Mouse (Mus musculus) kidney, adult 8-10 months (tissue): Measurements from ENCODE around the gene 1700013G24Rik.
A peak's percentile ranks its signal among the peaks of the same experiment; 100 is the strongest.

Source experiments
- DNase-seq, 2 experiments: peaks; one replicate each; pipeline ENCODE4 v3.0.0; 2022

The 1700013G24Rik gene

DNA sequence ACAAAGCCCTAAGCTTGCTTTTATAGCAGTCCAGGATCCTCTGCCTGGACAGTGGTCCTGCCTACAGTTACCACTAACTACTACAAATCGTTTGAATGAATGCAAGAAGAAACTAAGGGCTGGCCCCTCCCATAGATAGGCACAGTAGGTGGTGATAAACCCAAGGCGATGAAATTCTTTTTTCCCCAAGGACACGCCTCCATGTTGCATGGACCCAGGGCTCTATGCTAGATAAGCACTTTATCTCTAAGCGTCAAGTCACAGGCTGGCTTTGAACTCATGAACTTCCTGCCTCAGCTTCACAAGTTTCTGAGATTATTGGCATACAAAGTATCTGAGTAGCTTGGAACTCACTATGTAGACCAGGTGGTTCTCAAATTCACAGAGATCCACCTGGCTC lies 4.2 kb downstream of the 1700013G24Rik start:
- no peak for DNase-seq

DNA sequence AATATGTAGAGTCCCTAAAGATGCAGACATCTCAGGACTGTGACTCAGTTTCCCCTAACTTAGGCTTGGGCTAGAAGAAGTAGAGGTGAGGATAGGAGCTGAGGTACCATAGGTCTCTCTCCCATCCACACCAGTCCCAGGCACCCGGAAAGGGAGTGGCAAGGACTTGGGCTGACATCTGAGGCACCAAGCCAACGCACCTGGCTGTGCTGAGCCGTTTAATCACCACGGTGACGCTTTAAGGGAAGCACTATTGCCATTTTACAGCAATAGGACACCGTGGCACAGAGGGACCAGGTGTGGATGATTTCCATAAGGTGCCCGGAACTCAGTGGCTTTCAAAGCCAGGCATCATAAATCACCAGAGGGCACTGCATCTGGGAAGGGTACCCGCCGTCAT lies 5.2 kb downstream of the 1700013G24Rik start:
- DNase-seq = no peak

DNA sequence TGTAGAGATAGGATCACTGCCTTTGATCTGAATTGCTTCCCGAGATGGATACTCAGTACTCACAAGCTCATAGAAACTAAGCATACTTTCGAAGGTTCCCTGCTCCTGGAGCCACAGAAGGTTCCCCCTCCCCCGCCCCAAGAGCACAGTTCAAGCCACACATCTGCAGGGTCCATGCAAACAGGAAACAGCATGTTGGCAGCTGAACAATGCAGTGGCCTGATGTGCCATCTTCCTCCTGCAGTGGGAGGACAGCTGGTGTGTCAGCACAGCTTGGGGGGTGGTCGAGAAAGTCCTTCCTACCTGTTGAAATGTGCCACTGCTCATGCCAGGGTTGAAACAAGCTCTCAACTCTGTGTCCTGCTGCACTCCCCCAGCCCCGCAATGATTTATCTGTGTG lies 5.8 kb downstream of the 1700013G24Rik start:
- no peak for DNase-seq

DNA sequence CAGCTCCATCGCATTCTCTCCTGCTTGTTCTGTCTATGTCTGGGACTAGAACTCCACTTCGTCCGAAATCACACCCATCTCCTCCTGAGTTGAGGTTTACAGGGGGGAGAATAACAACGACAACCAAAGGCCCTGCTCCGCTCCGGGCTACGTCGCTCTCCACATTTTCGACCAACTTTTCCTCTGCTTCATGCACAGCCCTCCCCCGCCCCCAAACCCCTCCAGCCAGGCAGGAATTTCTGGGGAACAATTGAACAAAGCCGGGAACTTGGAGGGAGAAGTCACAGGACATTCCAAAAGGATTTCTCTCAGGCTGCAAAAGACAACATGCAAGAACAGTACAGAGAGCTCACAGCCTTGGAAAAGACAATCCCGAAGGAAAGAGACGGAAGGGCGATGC lies 7.6 kb downstream of the 1700013G24Rik start:
- no peak for DNase-seq

DNA sequence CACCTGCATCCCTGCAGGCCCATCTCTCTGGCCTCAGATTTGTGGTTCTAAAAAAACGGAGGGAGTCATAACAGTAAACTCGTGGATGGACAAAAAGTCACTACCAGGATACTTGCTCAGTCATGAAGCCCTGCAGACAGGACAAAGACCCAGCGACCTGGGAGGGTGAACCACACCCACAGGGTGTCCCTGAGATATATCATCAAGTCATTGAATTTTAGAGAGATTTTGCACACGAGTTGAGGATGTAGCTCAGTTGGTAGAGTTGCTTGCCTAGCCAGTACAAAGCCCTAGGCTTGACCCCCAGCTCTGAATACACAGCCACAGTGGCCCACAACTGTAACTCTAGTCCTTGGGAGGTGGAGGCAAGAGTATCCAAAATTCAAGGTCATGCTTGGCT lies 8.1 kb downstream of the 1700013G24Rik start:
- no peak for DNase-seq

DNA sequence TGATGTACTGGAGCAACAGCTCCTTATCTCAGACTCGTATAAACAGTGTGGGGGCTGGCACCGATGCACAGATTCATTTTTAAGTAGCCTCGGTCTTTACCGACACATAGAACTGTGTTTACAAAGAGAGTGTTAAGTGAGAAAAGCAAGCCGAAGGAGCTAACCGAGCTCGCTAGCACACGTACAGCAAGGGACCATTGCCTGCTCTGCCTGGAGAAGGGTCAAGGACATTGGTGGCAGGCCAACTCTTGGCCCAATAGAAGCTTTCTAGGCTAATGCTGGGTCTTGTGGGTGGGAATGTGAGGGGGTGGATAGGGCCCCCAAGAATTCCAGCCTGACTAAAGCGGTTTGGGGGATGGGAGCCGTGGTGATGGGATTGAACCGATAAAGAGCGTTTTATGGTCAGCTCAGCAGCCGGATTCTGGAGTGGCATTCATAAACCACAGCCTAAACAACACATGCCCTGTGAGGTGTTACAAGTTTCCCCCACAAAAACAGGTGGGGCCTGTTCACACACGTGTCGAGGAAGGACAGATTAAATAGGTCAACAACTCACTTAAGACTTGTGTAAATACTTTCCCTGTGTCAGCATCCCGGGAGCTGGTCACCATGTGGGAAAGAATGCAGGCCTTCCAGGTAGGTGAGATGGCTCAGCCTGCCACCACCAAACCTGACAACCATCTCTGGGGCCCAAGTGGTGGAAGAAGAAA lies 9.1 kb downstream of the 1700013G24Rik start:
- DNase-seq = no peak

DNA sequence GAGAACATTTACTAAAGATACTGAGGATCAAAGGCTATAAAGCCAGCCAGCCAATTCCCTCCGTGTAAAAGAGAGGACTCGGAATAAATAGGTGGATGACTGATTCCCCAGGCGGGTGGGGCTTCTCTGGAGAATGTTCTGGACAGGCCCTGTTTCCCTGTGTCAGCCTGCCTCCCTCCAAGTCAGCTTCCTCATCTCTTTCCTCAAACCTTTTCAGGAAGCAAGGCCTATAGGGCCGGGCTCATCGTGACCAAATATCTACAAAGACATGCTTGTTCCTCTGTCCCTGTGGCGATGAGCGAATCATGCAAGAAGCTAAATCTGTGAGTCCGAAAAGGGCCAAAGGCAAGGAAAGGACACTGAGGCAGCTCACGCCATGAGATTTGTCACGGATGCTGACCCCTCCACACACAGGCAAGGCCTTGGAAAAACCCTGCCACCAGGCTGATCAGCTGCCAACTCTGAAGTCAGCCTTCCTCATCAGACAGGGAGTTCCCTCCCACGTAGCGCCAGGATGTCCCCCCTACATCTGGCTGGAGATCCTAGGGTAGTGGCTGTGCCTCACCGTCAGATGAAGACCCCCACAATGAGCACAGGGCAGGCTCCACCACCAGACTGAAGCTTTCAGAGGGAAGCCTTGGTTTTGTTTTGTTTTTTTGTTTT lies 12.2 kb downstream of the 1700013G24Rik start:
- DNase-seq = peak in 1 of 2 experiments; percentile 47

DNA sequence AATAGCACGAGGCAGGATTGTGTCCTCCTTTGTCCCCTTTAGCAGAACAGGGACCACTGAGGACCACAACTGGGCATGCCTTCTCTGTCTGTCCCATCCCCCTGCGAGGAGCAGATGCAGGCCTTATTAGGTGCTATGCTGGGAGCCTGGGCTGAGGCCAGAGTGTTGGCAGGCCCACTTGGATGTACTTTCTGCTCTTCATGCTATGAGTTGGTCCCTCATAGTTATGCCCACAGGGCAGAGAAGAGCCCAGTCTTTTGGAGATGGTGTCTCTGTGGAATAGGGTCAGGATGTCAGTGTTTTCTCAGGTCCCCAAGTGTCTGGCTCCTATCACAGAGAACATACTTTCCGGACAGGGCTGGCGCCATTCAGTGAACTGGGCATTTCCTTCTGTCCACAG lies 13.9 kb downstream of the 1700013G24Rik start:
- DNase-seq = no peak

DNA sequence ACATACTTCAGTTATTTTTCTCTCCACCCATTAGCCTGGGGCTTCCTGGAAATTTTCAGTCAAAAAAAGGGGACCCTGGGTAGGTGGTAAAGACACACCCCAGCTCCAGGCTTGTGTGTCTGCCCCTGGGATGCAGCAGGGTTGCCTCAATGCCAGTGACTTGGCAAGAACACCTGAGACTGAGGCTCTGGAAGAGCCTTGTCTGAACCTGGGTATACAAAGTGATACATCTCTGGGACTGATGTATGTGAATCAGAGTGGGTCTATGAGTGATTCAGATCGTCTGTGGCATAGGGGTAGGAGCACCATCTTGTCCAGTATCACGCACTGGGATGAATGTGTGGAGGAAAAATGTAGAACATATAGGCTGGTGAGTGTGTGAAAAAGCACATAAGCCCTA lies 14.4 kb downstream of the 1700013G24Rik start:
- DNase-seq = no peak

DNA sequence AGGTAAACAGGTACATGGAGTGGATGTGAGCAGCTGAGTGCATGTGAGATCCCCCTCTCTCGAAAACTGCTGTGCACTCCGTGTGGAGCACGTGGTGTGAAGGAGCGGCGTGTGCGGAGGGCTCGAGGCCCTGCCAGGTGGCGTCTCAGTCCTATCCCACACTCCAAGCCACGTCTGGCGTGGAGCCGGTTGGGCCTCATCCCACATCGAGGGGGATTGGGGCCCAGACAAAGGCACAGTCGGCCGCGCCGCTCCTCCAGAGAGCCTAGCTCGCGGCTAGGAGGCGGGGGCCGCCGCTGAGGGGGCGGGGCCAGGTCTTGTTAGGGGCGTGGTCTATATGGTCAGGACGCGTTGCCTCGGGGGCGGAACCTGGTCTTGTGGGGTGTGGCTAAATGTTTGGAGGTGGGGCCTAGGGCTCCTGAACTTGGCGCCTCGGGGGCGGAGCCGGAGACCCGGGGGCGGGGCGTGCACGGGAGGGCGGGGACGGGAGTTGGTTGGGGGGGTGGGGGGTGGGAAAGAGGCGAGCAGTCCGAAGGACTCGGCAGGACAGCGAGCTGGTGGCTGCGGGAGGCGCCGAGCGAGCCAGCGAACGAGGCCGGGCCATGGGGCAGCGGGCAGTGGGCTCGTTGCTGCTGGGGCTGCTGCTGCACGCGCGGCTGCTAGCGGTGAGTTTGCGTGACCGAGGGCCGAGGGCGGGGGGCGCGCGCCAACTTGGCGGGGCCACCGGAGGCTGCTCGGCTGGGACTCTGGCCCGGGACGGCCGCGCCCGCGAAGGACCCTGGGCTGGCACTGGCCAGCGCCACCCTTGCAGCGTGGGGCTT lies 15.4 kb downstream of the 1700013G24Rik start, which contains the start of gene Hspg2:
Gene Hspg2, plus strand, starts transcription at position 510 of the 821 bp plus-strand sequence.
- peak; percentile 90 to 95 for DNase-seq

DNA sequence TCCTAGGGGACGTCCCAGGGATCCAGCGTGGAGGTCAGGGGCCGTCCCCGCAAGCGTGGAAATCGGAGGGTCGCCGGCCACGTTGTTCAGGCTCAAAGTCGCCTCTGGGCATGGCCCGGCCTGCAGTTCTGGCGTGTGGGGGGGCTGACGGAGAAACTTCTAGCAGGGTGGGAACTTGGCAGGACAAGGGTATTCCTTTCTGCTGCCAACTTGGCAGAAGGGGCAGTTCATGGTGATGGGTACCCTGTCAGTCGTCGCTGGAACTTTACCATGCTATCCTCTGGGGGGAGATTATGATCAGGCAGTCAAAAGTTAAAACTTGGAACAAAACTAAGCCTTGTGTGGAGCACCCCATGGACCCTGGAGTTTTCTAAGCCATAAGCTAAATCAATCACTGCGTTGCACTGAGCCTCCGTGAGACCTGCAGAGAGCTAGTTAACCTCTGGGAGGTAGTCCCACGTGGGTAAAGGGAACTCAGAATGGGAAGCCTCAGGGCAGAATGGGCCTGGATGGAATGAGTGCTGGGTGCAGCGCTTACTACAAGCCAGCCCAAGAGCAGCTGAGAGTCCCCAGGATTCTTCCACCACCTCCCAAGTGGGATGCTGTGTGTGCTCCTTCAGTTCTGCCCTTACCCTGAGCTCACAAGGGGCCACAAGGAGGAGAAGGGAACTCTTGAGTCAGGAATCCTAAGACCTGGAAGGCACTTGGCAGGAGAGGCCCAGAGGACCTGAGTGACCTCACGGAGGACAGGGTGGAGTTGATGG lies 16.2 kb downstream of the 1700013G24Rik start:
- no peak for DNase-seq

DNA sequence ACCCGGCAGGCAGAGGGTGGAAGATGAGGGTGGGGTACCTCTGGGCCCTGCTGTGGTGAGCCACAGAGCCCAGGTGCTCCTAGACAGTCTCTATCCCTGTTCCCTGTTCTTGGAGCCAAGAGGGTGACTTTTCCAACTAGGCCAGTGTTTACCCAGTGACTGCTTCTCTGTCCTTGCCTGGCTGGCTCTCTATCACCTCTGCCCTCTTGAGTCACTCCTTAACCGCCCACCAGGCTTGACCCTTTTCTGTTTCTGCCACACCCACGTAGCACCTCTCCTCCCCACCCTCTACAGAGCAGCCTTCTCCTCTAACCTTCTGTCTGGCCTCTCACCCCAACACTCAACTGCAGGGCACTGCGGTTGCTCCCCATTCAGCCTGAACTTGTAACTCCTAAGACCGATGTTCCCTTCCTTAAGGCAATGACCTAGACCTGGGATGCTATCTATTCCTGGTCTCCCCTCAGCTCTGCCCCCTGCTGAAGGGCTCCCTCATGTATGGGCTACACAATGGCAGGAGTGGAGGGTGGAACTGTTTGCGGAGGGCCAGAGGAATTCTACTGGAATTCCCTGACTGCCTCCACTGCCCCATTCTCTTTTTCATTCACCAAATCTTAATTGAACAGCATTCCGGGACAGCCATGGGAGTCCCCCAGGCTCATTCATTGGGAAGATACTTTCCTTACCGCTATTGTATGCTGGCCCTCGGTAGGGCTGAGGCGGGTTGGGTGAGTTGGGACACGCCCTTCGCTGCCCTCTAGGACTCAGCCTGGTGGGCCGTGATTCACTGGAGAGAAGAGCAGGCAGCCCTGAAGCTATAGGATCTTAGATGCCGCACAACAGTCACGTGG lies 17.0 kb downstream of the 1700013G24Rik start:
- DNase-seq = no peak

DNA sequence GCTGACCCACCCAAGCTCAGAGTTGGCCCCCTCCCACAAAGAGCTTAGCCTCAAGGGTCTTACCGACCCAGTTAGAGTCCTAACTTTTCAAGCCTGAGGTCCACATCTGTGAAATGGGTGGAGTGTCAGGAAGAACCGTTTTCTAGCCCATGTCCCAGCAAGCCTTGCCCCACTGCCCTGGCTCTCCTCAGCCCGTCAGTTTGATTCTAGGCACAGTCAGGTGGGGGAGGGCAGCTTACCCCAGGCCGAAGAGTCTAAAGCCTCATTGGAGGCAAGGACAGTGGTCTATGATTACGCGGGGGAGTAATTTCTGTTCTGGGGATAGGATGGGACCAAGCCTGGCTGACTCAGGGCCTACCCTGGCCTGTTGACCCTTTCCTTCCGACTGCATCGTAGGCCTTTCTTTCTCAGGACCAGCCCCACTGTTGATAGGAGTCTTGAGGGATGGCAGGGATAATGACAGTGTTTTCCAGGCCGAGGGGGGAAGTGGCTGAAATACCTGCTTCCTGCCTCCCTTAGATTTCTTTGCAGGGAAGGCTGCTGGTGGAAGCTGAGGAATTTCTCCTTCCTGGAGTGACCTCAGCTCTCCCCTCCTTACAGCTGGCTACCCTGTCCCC lies 17.7 kb downstream of the 1700013G24Rik start:
- DNase-seq = no peak

DNA sequence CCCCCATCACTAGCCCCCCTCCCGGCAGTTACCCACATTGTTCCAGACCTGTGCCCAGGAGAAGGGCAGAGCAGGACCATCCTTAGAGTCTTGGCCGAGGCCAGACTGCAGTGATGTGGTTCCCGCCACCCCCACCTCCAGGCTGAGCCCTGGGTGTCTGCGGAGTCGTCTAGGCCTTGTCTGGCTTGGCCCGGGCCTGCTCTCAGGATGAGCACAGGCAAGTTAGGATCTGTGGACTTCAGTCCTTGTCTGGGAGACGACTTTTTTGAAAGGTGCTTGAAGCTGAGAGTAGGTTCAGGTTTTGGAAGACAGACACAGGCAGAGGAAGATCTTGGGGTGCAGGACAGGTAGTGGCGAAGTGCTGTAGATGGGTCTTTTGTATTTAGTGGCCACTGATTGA lies 18.2 kb downstream of the 1700013G24Rik start:
- no peak for DNase-seq

DNA sequence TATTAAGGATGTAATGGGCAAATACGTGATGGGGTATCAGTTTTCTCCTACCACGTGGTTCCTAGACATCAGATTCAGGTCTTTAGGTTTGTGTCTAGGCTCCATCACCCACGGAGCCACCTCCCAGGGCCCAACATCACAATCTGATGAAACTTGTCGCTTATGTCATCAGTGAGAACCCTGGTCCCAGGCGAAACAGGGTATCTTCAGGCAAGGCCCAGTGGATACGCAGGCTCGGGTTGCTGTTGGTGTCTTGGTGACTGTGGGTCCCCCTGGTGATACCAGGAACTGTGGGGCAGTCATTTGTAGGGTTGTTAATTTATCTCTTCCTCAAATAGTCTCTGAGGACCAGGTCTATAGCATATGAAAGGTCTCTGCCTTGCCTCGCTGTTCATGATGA lies 20.2 kb downstream of the 1700013G24Rik start:
- no peak for DNase-seq

DNA sequence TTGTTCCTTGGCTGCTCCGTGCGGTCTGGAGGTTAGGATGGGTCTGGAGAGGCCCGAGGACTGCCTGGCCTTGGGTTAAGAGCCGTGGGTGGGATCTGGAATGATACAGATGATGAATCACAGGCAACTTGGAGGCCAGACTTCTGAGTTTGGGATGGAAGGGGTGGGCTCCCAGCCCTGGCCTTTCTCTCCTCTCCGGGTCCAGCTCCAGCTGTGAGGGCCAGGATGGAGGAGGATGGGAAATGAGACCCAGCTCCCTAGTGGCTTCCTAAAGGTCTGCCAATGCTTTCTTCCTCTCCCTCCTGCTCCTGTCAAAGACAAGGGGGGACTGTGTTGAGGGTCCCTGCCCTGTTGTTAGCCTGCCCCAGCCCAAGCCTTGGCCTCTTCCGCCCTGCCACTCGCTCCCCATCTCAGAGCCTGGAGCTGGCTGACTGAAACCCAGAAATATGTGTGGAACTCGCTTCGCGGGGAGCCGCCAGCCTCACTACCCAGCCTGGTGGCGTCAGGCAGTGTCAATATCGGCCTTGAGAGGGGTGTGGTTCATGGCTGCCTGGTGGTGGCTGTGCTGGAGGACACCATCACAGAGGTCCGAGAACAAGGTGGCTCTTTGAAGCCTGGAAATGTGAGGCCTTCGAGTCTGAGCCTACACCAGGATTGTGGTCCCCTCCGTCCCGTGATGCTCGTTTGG lies 20.8 kb downstream of the 1700013G24Rik start:
- no peak for DNase-seq

DNA sequence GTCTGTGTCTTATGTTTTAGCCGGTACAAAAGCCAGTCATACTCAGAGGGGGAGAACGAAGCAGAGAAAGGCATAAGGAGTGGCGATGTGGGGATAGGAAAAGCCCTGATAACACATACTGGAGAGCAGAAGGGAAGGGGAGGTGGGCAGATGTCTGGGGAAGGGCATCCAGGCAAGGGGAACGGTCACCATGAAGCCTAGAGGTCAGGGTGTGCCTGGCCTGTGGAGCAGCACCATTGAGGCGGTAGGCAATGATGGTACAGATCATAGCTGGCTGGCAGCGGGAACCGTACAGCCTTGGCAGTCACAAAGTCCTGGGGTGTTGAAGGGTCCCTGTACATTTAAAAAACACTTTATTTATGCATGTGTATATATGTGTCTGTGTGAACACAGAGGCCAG lies 21.6 kb downstream of the 1700013G24Rik start:
- no peak for DNase-seq

DNA sequence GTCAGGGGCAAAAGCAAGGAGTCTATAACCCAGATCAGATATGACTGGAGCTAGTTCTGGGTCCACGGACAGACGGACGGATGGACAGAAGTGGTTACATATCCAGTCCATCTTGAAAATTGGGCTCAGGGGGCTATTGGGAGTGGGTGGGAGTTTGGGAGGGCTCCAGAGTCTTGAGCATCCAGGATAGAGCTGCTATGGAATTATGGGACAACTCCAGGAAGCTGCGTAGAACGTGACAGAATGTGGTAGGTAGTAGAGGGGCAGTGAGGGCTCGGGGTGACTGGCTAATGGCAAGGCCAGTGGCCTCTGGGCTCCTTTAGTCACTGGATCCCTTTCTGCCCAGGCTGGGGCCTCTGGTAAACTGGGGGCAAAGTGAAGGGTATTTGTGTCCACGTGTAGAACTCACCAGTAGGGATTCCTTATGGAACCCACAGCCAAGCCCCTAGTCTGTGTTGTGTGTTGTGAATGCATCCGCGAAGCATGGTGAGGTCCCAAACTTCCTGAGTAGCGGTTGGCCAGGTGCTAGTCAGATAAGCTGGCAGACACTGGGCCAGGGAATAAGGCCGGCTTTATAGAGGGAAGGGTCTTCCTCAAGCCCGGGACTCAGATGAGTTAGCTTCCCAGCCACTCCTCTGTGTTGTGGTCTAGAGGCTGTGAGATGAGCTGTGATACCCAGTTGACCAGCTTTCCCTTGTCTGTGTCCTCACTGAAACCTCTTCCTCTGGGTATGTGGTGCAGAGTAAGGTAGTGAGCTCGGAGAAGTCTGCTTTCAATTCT lies 22.4 kb downstream of the 1700013G24Rik start:
- DNase-seq = no peak

DNA sequence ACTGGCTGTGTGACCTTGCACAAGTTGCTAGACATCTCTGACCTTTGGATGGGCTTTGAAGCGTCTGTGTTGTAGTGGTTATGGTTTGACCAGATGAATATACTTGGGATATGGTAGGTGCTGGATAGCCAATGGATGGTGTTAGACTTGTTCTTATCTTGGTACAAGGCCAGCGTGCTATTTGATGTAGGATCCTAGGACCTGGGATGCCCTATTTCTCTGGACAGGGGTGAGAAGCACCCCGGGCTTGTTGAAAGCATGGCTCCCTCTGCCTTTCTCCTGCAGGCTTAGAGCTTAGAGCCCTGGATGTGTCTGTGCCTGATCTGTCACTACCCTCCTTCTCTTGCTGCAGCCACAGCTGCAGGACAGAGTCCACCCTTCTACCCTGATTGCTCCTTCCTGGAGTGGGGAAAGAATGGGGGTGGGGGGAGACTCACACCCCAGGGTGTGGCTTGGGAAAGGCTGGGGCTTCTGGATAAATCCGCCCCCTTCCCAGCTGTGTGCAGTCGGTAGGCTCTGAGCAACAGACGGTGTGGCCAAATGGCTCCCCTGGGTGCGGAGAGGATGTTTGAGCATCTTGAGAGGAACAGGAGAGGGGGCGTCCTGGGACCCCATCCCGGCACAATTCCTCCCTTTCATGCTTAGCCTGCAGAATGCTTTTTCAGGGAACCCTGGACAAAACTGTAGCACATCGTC lies 23.1 kb downstream of the 1700013G24Rik start:
- no peak for DNase-seq
